In the genomic region with DNA sequence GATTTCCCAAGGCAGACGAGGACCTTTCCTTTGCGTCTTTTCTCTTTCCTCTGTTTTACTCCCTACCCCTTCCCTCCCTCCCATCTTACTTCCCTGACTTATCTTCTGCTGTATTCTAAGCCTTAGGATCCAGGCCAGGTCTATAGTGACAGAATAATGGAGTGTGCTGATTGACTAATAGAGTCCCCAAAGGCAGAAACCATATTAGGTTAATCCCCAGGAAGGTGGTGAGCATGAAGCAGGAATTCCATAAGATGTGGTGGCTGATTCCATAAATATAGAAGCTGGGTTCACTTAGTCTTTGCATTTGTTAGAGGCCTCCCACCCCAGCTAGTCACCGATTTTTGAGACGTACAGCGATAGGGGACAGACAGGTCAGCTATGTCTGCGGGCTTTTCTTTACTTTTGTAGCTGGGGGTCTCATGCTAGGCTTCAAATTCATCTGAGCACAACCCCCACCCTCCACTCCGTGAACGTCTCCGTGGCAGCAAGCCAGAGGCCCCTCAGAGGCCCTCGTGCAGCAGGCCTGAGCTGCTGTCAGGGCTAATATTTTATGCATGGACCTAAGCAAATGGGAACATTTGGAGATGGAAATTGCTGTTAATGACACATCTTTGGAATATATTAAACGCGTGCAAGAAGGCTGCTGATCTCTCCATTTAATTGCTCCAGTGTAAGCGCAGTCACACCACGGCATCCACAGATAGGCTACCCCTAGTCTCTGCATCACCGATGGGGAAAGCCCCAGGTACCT, we compare ENCODE assay signal across 8 mouse cellular contexts.
DNase-seq lines count a peak whose midpoint lies in the region; ATAC-seq lines count a peak whose summit lies in the region.

No protein-coding gene starts in this region.

- peak; percentile 3 to 6 for DNase-seq in frontal cortex, postnatal 14 days (ENCODE audit: low spot score in 2 of 2)
- DNase-seq in right cerebral cortex, postnatal 25 days: peak; percentile 5
- no peak for DNase-seq in right cerebral cortex, adult 18-20 months
- no peak for DNase-seq in thymus, adult 18-20 months
- no peak for DNase-seq in gastrocnemius, adult 18-20 months (ENCODE audit: low spot score)

- H3K27ac ChIP-seq in intestine, embryonic 15.5 days: peak overlapping the region; percentile 59; the same call in 1 of the 2 replicates
- H3K27ac ChIP-seq in stomach, embryonic 15.5 days: peak overlapping the region; percentile 65

- no peak overlapping the region for H3K9ac ChIP-seq in intestine, embryonic 15.5 days
- H3K9ac ChIP-seq in stomach, embryonic 15.5 days: no peak overlapping the region

- H3K4me1 ChIP-seq in intestine, embryonic 15.5 days (replicated peaks): peaks cover 37% of the 10 kb centered on the region
- H3K4me1 ChIP-seq in stomach, embryonic 15.5 days: peaks cover 37% of the 10 kb centered on the region

- H3K9me3 ChIP-seq in intestine, embryonic 15.5 days: no peaks in the 10 kb centered on the region
- H3K9me3 ChIP-seq in stomach, embryonic 15.5 days: no peaks in the 10 kb centered on the region

- 44% methylated on average over 15 of the region's 15 CpGs for WGBS in intestine, embryonic 15.5 days
- 34% methylated on average over 15 of the region's 15 CpGs for WGBS in stomach, embryonic 15.5 days

- H3K4me3 ChIP-seq in intestine, embryonic 15.5 days (replicated peaks): no peak overlapping the region
- no peak overlapping the region for H3K4me3 ChIP-seq in stomach, embryonic 15.5 days (replicated peaks)

- no peaks in the 10 kb centered on the region for H3K27me3 ChIP-seq in intestine, embryonic 15.5 days (replicated peaks)
- no peaks in the 10 kb centered on the region for H3K27me3 ChIP-seq in stomach, embryonic 15.5 days (replicated peaks)

- no peak for ATAC-seq in frontal cortex, adult (ENCODE audit: low TSS enrichment)
- ATAC-seq in intestine, embryonic 15.5 days: no peak
- no peak for ATAC-seq in stomach, embryonic 15.5 days (ENCODE audit: insufficient read depth, low FRiP score, low read depth)

- H3K36me3 ChIP-seq in intestine, embryonic 15.5 days: peaks cover 5% of the 10 kb centered on the region; the same call in 1 of the 2 replicates
- H3K36me3 ChIP-seq in stomach, embryonic 15.5 days: 0 out of 2 replicates have a peak, but pooled peaks cover 14% of the 10 kb centered on the region

- no peak overlapping the region for H3K4me2 ChIP-seq in intestine, embryonic 15.5 days (replicated peaks)
- H3K4me2 ChIP-seq in stomach, embryonic 15.5 days: no peak overlapping the region

Comparison
In these comparisons a context has a peak if more than half of its experiments do, and no peak if none do; other contexts are left out.
1. DNase-seq: peak in frontal cortex, postnatal 14 days (2 of 2) and right cerebral cortex, postnatal 25 days (single experiment); none in right cerebral cortex, adult 18-20 months (single experiment), thymus, adult 18-20 months (0 of 2) and gastrocnemius, adult 18-20 months (single experiment).